Mouse (Mus musculus): Measurements from ENCODE around the gene Psors1c2. TPM values are rescaled to one million over a fixed set of nuclear protein-coding genes. Genes with fewer than 3 reads are reported as not detected.
A peak's percentile ranks its signal among the peaks of the same experiment; 100 is the strongest.

Psors1c2 gene
- total RNA-seq, 2 experiments from 2014 or later, result not detected

- DNase-seq (ENCODE audit: low spot score), result peak; percentile 95
Observed at GRCm38 (mm10) chr17:35516652-35517500, 16.1 kb upstream of the Psors1c2 start, which contains the start of the genes Tcf19 and Cchcr1. Tcf19 (minus strand) TSS chr17:35516824. Cchcr1 (plus strand) TSS chr17:35517100.

- DNase-seq (ENCODE audit: low spot score), result no peak
Observed at GRCm38 (mm10) chr17:35517526-35517925, 15.5 kb upstream of the Psors1c2 start.

DNA sequence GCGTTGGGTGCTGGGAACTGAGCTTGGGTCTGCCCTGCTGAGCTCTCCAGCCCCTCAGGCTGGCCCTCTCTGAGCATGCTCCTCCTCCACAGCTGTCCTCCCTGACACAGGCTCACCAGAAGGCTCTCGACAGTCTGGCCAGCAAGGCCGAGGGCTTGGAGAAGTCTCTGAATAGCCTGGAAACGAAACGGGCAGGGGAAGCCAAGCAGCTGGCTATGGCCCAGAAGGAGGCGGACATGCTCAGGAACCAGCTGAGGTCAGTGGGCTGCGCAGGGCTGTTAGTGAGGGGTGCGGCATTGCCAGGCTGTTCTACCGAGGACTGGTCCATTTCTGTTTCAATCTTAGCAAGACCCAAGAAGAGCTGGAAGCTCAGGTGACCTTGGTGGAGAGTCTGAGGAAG, 8.6 kb upstream of the Psors1c2 start:
- no peak for DNase-seq (ENCODE audit: low spot score)

GRCm38 (mm10) chr17:35526644-35527043, 6.4 kb upstream of the Psors1c2 start:
- no peak for DNase-seq (ENCODE audit: low spot score)

GRCm38 (mm10) chr17:35532360-35532759, 641 bp upstream of the Psors1c2 start:
- DNase-seq (ENCODE audit: low spot score), result no peak

DNA sequence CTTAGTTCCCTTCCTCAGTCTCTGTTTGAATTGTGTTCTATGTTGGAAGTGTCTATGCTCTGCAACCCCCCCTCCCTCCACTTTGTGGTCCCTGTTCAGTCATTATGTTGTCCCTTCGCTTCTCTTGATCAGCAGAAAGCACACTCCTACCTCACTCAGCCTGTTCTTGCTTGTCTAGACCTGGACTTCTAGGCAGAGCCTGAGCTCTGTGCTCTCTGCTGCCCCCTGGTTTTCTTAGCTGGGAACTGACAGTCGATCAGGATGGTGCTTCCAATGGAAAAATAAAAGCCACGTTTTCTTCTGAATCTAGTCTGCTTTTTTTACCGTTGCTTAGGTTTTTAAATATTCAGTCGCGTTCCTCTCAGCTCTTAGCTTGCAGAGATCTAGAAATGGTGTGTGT, 1.3 kb downstream of the Psors1c2 start:
- DNase-seq (ENCODE audit: low spot score), result peak; percentile 71

DNA sequence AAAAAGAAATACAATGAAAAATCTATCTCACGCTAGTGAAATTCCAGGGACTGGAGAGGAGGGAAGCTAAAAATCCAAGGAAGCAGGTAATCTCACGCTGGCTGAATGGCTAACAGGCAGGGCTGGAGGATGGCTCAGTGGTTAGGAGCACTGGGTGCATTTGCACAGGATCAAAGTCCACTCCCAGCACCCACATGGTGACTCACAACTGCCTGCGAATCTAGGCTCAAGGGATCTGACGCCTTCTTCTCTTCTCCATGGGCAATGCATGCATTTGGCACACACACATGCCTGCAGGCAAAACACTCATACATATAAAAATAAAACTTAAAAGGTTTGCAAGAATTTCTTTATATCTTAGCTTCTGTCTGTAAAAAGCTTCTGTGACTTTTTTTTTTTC, 4.4 kb downstream of the Psors1c2 start:
- no peak for DNase-seq (ENCODE audit: low spot score)

DNA sequence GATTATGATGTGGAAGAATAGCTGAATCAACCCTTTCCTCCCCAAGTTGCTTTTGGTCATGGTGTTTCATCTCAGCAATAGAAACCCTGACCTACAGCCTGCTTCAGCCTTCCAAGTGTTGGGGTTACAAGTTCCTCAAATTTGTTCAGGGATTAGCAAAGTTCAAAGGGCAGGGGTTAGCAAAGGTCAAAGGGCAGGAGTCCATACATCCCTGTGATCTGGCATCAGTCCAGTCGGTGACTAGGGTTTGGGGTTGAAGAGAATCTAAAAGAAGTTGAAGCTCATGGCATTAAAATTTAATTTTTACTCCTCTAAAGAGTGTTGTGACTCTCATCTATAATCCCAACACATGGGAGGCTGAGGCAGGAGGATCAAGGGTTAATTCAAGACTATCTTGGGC, 5.5 kb downstream of the Psors1c2 start:
- no peak for DNase-seq (ENCODE audit: low spot score)

GRCm38 (mm10) chr17:35539540-35539939, 6.5 kb downstream of the Psors1c2 start:
- DNase-seq (ENCODE audit: low spot score), result no peak

DNA sequence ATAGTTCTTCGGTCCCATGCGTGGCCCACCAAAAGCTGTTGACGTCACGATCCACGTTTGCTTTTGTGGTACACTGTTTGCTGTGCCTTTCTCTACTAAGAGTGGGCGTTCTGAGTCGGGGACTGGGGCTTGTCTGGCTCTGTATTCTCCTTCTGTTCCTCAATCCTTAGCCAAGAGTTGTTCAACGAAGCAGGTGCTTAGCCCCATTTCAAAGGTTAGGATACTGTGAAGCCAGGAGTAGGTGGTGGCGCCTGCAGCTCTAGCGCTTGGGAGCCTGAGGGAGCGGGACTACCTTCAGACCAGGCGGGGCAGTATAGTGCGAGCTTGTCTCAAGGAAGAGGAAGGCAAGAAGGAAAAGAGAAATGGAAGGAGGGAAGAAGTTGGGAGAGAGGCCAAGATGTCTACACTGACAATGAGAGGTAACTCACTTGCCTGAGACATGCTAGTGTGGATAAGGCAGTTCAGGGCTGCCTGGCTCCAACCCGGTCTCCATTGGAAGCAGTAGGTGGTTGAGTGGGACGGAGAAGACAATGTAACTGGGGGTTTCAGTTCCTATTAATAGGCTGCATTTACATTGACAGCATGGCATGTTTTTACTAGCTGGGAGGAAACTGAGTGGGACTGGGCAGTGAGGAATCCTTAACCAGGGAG, 9.9 kb downstream of the Psors1c2 start:
- no peak for DNase-seq (ENCODE audit: low spot score)

DNA sequence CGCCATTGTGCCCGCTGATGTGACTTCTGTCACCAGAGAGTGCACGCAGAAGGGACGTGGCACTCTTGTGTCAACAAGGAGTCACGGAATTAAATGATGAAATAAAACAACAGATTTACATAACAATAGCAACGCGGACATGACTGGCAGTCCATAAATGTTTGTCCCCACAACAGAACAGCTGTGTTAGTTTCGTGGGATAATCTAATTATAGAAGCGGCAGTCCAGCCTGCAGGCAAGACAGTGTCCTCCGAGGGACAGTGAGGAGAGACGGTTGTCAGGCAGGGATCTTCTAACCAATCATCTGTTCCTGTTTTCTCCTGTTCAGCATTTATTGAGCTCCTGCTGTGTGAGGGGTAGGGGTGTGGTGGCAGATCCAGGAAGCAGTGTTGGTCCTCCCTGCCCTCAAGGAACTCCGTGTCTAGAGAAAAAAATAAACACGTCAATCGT, 10.4 kb downstream of the Psors1c2 start:
- no peak for DNase-seq (ENCODE audit: low spot score)

GRCm38 (mm10) chr17:35544001-35544400, 11.0 kb downstream of the Psors1c2 start:
- DNase-seq (ENCODE audit: low spot score), result no peak

DNA sequence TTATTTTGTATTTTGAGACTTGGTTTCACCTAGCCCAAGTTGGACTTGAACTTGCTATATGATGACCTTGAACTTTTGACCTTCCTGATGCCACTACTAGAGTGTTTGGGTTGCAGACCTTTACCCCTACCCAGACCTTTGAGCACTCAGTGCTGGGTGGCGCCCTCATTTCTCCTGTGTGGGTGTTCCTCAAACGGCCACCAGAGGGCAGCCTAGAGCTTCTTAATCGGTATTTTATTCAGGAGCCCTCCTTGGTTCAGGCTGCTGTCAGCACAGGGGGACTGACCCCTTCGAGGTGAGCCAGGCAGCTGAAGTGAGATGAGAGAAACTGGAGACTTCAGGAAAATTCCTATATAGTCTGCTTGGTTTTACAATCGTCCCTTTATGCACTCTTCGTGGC, 11.7 kb downstream of the Psors1c2 start:
- peak; percentile 31 for DNase-seq (ENCODE audit: low spot score)

- no peak for DNase-seq (ENCODE audit: low spot score)
Observed at GRCm38 (mm10) chr17:35547465-35547864, 14.5 kb downstream of the Psors1c2 start.

DNA sequence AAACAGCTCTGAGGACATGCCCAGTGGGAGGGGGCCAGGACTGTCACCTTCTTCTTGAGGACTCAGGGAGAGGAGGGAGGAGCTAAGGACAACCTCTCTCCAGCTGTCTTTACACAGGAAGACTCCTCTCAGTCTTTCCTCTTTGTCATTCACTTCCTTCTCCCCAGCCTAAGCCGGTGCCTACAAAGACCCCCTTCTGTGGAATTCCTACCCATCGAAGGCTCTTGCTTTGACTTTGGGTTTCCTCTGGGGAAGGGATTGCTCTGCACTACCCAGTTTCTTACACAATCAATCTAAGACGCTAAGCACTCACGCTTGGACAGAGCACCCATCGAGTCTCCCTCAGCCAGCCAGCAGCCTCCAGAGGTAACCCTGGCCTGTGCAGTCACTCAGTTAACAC, 15.6 kb downstream of the Psors1c2 start:
- no peak for DNase-seq (ENCODE audit: low spot score)

DNA sequence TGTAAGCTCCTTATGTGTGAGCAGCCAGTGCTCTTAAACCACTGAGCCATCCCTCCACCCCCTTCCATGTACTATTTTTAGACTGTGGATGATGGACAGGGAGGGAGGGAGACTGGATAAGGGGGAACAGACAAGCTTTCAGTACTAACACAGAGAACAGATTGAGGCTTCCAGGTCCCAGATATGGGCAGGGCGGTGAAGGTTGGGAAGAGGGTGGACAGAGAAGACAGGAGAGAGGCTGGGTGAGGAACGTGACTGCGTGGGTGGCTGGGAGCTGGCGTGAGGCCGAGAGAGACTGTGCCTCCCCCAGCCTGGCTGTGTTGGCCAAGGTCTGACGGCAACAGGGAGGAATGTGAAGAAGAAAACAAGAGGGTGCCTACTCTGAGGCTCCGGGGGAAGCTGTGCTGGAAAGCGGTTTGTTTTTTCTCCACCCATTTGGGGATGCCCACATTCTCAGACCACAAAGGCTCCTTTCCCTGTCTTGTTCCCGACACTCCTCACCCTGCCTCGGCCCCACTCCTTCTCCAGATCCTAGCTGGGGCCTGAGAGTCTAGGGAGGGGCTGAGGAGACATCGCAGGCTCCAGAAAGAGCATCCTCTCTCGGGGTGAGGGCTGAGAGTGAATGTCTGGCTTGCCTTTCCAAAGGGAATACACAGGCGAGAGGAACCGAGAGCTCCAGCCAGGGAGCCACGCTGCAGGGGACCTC, 16.6 kb downstream of the Psors1c2 start:
- DNase-seq (ENCODE audit: low spot score), result peak; percentile 58

- no peak for DNase-seq (ENCODE audit: low spot score)
Observed at GRCm38 (mm10) chr17:35550143-35550494, 17.1 kb downstream of the Psors1c2 start.

- no peak for DNase-seq (ENCODE audit: low spot score)
Observed at GRCm38 (mm10) chr17:35550871-35551270, 17.9 kb downstream of the Psors1c2 start.

GRCm38 (mm10) chr17:35551881-35552414, 18.9 kb downstream of the Psors1c2 start, which contains the start of gene Cdsn:
Cdsn (plus strand) TSS chr17:35552128.
- no peak for DNase-seq (ENCODE audit: low spot score)

DNA sequence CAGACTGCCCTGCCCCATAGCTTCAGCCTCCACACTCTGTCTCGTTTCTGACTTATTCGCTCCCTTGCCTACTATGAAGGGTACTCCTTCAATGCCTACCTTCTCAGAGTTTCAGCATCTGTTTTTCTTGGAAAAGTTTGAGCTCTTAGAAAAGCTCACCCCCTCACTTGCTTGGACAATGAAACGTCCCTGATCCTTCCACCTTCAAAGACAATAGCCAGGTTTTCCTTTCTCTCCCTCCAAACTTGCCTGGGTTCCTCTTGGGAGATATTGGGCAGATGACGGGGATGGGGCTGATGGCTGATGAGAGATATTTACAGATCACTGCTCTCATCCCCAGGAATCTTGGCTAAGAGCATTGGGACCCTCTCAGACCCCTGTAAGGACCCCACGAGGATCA, 21.3 kb downstream of the Psors1c2 start:
- no peak for DNase-seq (ENCODE audit: low spot score)

GRCm38 (mm10) chr17:35554761-35555397, 21.9 kb downstream of the Psors1c2 start:
- no peak for DNase-seq (ENCODE audit: low spot score)

All from gastrocnemius, adult 18-20 months (tissue).